Mouse (Mus musculus): ENCODE data around the gene Mydgf.

GRCm38 (mm10) chr17:56137839-56138613 lies 45.7 kb downstream of the Mydgf start:
- TF ChIP-seq CTCF (IDR thresholded peaks at IDR 0.05; ENCODE audit: insufficient read depth, low read depth, low read length) (no peak), POLR2A (IDR thresholded peaks at IDR 0.05; ENCODE audit: insufficient read depth, low read depth, low read length) (no peak)
